Comparison of ENCODE assay signal across 17 mouse cellular contexts in the genomic region with DNA sequence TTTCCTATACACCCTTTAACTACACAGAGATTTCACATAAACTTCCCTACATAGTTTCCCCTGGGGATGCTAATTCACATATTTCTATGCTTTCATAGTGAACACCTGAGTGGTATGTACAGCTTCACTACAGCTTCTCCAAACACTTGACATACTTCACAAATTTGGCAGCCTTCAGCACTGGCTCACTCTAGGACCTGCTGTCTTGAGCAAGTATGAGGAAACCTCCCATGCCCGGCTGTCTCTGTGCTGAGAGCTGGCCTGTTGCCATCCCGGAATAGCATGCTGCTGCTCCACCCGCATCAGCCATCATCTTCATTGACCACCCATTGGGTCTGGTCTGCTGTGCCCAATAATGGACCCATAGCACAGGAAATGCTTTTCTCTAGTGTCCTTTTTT.
DNase-seq lines count a peak whose midpoint lies in the region; ATAC-seq and TF ChIP-seq lines count a peak whose summit lies in the region.
"Had no signal": no experiment of that assay in that cellular context is flagged by ENCODE, and none has a peak within 500 bp of the region (broad histone marks: within the 10 kb centered on the region; RNA-seq: fewer than 3 reads in every experiment).

No protein-coding gene starts in this region.

- no peaks in the 10 kb centered on the region for H3K36me3 ChIP-seq in lung, embryonic 16.5 days (ENCODE audit: control insufficient read depth, insufficient read depth, low read length)
- H3K36me3 ChIP-seq in intestine, postnatal 0 days (ENCODE audit: control insufficient read depth, insufficient read depth) = no peaks in the 10 kb centered on the region
- H3K36me3 ChIP-seq: embryonic facial prominence, embryonic 15.5 days; limb, embryonic 15.5 days; neural tube, embryonic 12.5 days had no signal

- ATAC-seq in lung, embryonic 16.5 days (ENCODE audit: low read depth) = peak; percentile 96
- no peak for ATAC-seq in intestine, postnatal 0 days
- ATAC-seq: forebrain, embryonic 14.5 days; inflammation-experienced regulatory T-cells, adult 6 months had no signal

- no peak overlapping the region for H3K4me3 ChIP-seq in lung, embryonic 16.5 days (ENCODE audit: low read length)
- H3K4me3 ChIP-seq in intestine, postnatal 0 days (ENCODE audit: low read depth, low read length) = no peak overlapping the region
- H3K4me3 ChIP-seq: embryonic facial prominence, embryonic 15.5 days; limb, embryonic 15.5 days; neural tube, embryonic 12.5 days had no signal

- no peaks in the 10 kb centered on the region for H3K9me3 ChIP-seq in lung, embryonic 16.5 days (ENCODE audit: control insufficient read depth, low read length)
- H3K9me3 ChIP-seq in intestine, postnatal 0 days (ENCODE audit: control insufficient read depth) = no peaks in the 10 kb centered on the region
- H3K9me3 ChIP-seq: embryonic facial prominence, embryonic 15.5 days; limb, embryonic 15.5 days; neural tube, embryonic 12.5 days had no signal

- DNase-seq in adrenal gland, postnatal 25 days = peak; percentile 9
- DNase-seq in adrenal gland, postnatal 4 days (ENCODE audit: low spot score in 2 of 2) = no peak
- DNase-seq in kidney, postnatal 14 days = peak; percentile 3
- no peak for DNase-seq in kidney, postnatal 4 days
- DNase-seq in cerebellum, adult 18-20 months = peak; percentile 11 to 20
- no peak for DNase-seq in layer of hippocampus, adult 11-12 months (ENCODE audit: low spot score)
- DNase-seq: gastrocnemius, postnatal 10 days; heart, postnatal 36 days; midbrain, embryonic 14.5 days had no signal

- no peak overlapping the region for H3K4me2 ChIP-seq in lung, embryonic 16.5 days (ENCODE audit: low read depth, low read length)
- H3K4me2 ChIP-seq in intestine, postnatal 0 days (replicated peaks; ENCODE audit: low read depth) = no peak overlapping the region
- H3K4me2 ChIP-seq: embryonic facial prominence, embryonic 15.5 days; heart, embryonic 11.5 days; limb, embryonic 15.5 days; neural tube, embryonic 12.5 days had no signal

- TF ChIP-seq CTCF in intestine, postnatal 0 days (IDR thresholded peaks at IDR 0.05; ENCODE audit: low read depth) = no peak

- peaks cover 2% of the 10 kb centered on the region; the same call in 1 of the 2 replicates for H3K4me1 ChIP-seq in lung, embryonic 16.5 days (replicated peaks; ENCODE audit: control insufficient read depth, insufficient read depth, low read length)
- H3K4me1 ChIP-seq in intestine, postnatal 0 days (replicated peaks; ENCODE audit: control insufficient read depth, insufficient read depth, low read length) = no peaks in the 10 kb centered on the region
- H3K4me1 ChIP-seq: embryonic facial prominence, embryonic 15.5 days; limb, embryonic 15.5 days; neural tube, embryonic 12.5 days had no signal

- H3K27ac ChIP-seq in lung, embryonic 16.5 days (ENCODE audit: low read length) = peak overlapping the region; percentile 46
- H3K27ac ChIP-seq in intestine, postnatal 0 days (ENCODE audit: low read depth, low read length) = no peak overlapping the region
- H3K27ac ChIP-seq: embryonic facial prominence, embryonic 15.5 days; limb, embryonic 15.5 days; neural tube, embryonic 12.5 days had no signal

- H3K9ac ChIP-seq in lung, embryonic 16.5 days (ENCODE audit: low read length) = no peak overlapping the region
- no peak overlapping the region for H3K9ac ChIP-seq in intestine, postnatal 0 days (ENCODE audit: low read depth, low read length)
- H3K9ac ChIP-seq: embryonic facial prominence, embryonic 15.5 days; limb, embryonic 15.5 days; neural tube, embryonic 12.5 days had no signal

- 47% methylated on average over 3 of the region's 3 CpGs for WGBS in lung, embryonic 16.5 days
- 86% methylated on average over 3 of the region's 3 CpGs for WGBS in intestine, postnatal 0 days

- H3K27me3 ChIP-seq in lung, embryonic 16.5 days (ENCODE audit: control insufficient read depth, insufficient read depth, low read depth, low read length) = no peaks in the 10 kb centered on the region
- no peaks in the 10 kb centered on the region for H3K27me3 ChIP-seq in intestine, postnatal 0 days (replicated peaks; ENCODE audit: control insufficient read depth, insufficient read depth, low read length)
- H3K27me3 ChIP-seq: embryonic facial prominence, embryonic 15.5 days; limb, embryonic 15.5 days; neural tube, embryonic 12.5 days had no signal

Comparison
In these comparisons a context has a peak if more than half of its experiments do, and no peak if none do; other contexts are left out.
1. DNase-seq: peak in adrenal gland, postnatal 25 days (single experiment), kidney, postnatal 14 days (single experiment) and cerebellum, adult 18-20 months (2 of 2); none in adrenal gland, postnatal 4 days (0 of 2), kidney, postnatal 4 days (0 of 2) and layer of hippocampus, adult 11-12 months (single experiment).